Mouse (Mus musculus) limb, embryonic 11.5 days (tissue): ENCODE measurements around the gene Zscan20. TPM values are rescaled to one million over a fixed set of nuclear protein-coding genes. Genes with fewer than 3 reads are reported as not detected.

Experiments
- ATAC-seq: fragments of 200-750 bp; cut with Nextera tagmentation; 2 replicates; pipeline ENCODE4 v1.8.0; 2017; ENCODE audit warnings: low read depth; ENCODE audit not compliant: insufficient number of reproducible peaks, low FRiP score, low TSS enrichment
- DNase-seq: peaks from one replicate; pipeline ENCODE4 v3.0.0-alpha.2; 2015; ENCODE audit warnings: low spot score
- H3K27ac ChIP-seq: fragments of 300-500 bp; sonication (generic); replicated peaks from 2 replicates; pipeline ENCODE4 v1.5.1; 2014; ENCODE audit warnings: low read depth, mild to moderate bottlenecking, low read length
- H3K27me3 ChIP-seq: fragments of 300-500 bp; sonication (generic); 2 replicates; pipeline ENCODE4 v1.6.1; 2014; ENCODE audit warnings: mild to moderate bottlenecking, low read length, mixed read lengths; ENCODE audit not compliant: control insufficient read depth, insufficient read depth
- H3K36me3 ChIP-seq: fragments of 300-500 bp; sonication (generic); 2 replicates; pipeline ENCODE4 v1.6.1; 2014; ENCODE audit warnings: mild to moderate bottlenecking, low read length, moderate library complexity, mixed read lengths; ENCODE audit not compliant: control insufficient read depth, insufficient read depth
- H3K4me1 ChIP-seq: fragments of 300-500 bp; sonication (generic); 2 replicates; pipeline ENCODE4 v1.6.1; 2014; ENCODE audit warnings: low read length, mixed read lengths; ENCODE audit not compliant: control insufficient read depth, insufficient read depth
- H3K4me2 ChIP-seq: fragments of 300-500 bp; sonication (generic); 2 replicates; pipeline ENCODE4 v1.6.1; 2014; ENCODE audit warnings: low read depth, mild to moderate bottlenecking, moderate library complexity; ENCODE audit not compliant: severe bottlenecking
- H3K4me3 ChIP-seq: fragments of 300-500 bp; sonication (generic); 2 replicates; pipeline ENCODE4 v1.5.1; 2014; ENCODE audit warnings: low read depth, low read length
- H3K9ac ChIP-seq: fragments of 300-500 bp; sonication (generic); 2 replicates; pipeline ENCODE4 v1.6.1; 2014; ENCODE audit warnings: mild to moderate bottlenecking, low read length
- H3K9me3 ChIP-seq: fragments of 300-500 bp; sonication (generic); 2 replicates; pipeline ENCODE4 v1.6.1; 2016; ENCODE audit warnings: low read length; ENCODE audit not compliant: control insufficient read depth
- WGBS: fragments of 180-500 bp; shearing (Covaris S2); extraction: QIAGEN DNeasy Blood & Tissue Kit; methylation state at CpG from one replicate; pipeline ENCODE4 v1.1.7; 2014; 5-methylcytosine and 5-hydroxymethylcytosine counted together
- polyA plus RNA-seq: library from polyadenylated mRNA; unstranded; fragments of >200 nt; fragmentation: Nextera tagmentation; extraction: Ambion mirVana; gene quantifications from 2 replicates; pipeline ENCODE4 v1.2.1, GENCODE M21; 2014

Gene Zscan20
- 4.5 and 8.7 TPM in 2 replicates for polyA plus RNA-seq

- Histone ChIP-seq H3K4me1 (peaks cover 5% of the 10 kb centered on the region; the same call in 1 of the 2 replicates), H3K27me3 (no peaks in the 10 kb centered on the region), H3K36me3 (no peaks in the 10 kb centered on the region), H3K4me3 (peak within 1 kb of the TSS; percentile 67), H3K27ac (no peak within 1 kb of the TSS), H3K9me3 (no peaks in the 10 kb centered on the region), H3K4me2 (peak within 1 kb of the TSS; percentile 69), H3K9ac (peak within 1 kb of the TSS; percentile 52)
- DNase-seq (peak; percentile 97), ATAC-seq (peak; percentile 97)
- WGBS, result 0% methylated on average over 24 of the region's 24 CpGs
Observed at GRCm38 (mm10) chr4:128609925-128610402, at the start of gene Zscan20. Gene Zscan20 (minus strand): TSS chr4:128610098.

DNA sequence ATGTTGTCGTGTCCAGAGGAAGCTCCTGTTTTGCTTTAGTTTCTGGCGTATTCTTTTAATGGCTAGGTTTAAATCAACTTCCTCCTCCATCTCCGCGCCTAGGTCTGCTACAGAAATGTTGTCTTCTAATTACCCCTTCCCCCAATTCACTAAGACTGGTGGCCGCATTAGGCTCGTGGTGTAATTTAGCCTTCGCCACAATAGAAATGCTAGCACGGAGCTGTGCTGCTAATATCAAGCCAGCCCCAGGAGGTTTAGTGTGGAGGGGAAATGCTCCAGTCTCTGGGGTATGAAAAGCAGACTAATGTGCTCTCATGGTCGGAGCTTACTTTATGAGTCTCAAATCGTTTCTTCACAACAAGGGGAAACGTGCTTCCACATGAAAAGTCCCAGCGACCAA lies 45.5 kb upstream of the Zscan20 start:
- Histone ChIP-seq H3K4me2 (peak overlapping the region; percentile 97), H3K9ac (peak overlapping the region; percentile 66), H3K9me3 (no peaks in the 10 kb centered on the region), H3K27ac (no peak overlapping the region; the same call in 1 of the 2 replicates), H3K4me1 (peaks cover 15% of the 10 kb centered on the region), H3K36me3 (no peaks in the 10 kb centered on the region), H3K27me3 (no peaks in the 10 kb centered on the region), H3K4me3 (peak overlapping the region; percentile 68)
- ATAC-seq (no peak), DNase-seq (no peak)
- 1% methylated on average over 12 of the region's 12 CpGs for WGBS

DNA sequence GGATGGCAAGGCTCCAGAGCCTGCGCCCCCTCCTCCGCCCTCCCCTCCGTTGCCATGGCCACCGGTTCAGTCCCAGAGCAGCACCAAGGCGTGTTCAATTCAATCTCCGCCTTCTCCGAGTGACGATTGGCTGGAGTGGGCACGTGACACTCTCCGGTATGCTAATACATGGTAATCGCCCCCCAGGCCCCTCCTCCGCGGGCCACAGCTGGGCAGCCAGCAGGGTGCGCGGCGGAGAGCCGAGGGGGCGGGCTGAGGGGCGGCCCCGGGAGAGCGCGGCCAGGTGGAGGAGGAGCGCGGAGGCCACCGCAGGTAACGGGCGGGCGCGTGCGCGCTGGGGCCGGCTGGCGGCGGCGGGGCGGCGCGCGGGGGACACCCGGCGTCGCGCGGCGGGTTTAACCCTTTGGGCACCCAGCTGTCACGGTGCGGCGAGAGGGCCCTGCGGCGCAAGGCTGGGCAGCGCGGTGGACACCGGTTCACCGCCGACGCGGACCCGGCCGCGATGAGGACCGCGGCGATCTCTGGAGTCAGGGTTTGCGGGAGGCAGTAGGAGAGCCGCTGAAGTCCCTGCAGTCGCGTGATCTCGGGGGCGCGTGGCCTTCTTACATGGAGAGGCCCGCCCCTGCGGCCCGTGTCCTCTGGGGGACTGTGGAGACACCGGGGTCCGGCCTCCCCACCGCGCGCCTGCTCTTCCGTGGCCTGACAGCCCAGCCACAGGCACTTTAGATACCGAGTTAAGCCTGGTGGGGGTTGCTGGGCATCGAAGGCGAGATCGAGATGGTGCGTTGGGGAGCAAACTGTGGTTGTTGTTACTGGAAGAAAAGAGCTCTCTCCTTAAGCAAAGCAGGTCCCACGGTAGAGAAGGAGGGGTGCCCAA lies 44.8 kb upstream of the Zscan20 start, which contains the start of gene Phc2:
Gene Phc2, plus strand, starts transcription at position 198 of the 877 bp plus-strand sequence.
- Histone ChIP-seq H3K27ac (no peak within 1 kb of the TSS; the same call in 1 of the 2 replicates), H3K4me1 (peaks cover 15% of the 10 kb centered on the region), H3K27me3 (no peaks in the 10 kb centered on the region), H3K4me3 (peak within 1 kb of the TSS; percentile 68), H3K36me3 (no peaks in the 10 kb centered on the region), H3K4me2 (peak within 1 kb of the TSS; percentile 97), H3K9me3 (no peaks in the 10 kb centered on the region), H3K9ac (peak within 1 kb of the TSS; percentile 66)
- DNase-seq, result peak; percentile 98
- WGBS, result under 1% methylated on average over 77 of the region's 85 CpGs
- peak; percentile 93 for ATAC-seq

GRCm38 (mm10) chr4:128652584-128653298 lies 42.8 kb upstream of the Zscan20 start:
- no peak overlapping the region for H3K27ac ChIP-seq
- H3K4me2 ChIP-seq, result no peak overlapping the region
- H3K36me3 ChIP-seq, result no peaks in the 10 kb centered on the region
- H3K9ac ChIP-seq, result no peak overlapping the region
- WGBS, result 6% methylated on average over 5 of the region's 5 CpGs
- no peak overlapping the region for H3K4me3 ChIP-seq
- no peaks in the 10 kb centered on the region for H3K9me3 ChIP-seq
- DNase-seq (no peak), ATAC-seq (no peak)
- peaks cover 18% of the 10 kb centered on the region for H3K4me1 ChIP-seq
- H3K27me3 ChIP-seq, result no peaks in the 10 kb centered on the region

DNA sequence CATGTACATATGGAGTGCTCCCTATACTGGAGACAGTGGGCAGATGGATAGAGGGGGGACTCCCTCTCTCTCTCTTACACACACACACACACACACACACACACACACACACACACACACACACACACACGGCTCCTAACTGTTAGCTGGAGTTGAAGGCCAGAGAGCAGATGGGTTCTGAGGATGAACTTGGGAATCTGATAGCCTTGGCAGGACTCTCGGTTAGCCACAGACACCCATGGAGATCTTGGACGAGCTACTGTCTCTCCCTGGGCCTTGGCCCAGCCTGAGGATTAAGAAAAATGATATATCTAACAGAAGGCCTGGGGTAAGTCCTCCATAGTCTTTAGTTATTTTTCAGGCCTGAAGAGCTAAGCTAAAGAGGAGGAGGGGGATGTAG lies 41.6 kb upstream of the Zscan20 start:
- H3K27ac ChIP-seq, result no peak overlapping the region
- no peaks in the 10 kb centered on the region for H3K36me3 ChIP-seq
- H3K4me3 ChIP-seq, result no peak overlapping the region
- peaks cover 22% of the 10 kb centered on the region for H3K4me1 ChIP-seq
- 62% methylated on average over 3 of the region's 3 CpGs for WGBS
- no peak overlapping the region for H3K9ac ChIP-seq
- H3K9me3 ChIP-seq, result no peaks in the 10 kb centered on the region
- DNase-seq (no peak), ATAC-seq (no peak)
- no peak overlapping the region for H3K4me2 ChIP-seq
- no peaks in the 10 kb centered on the region for H3K27me3 ChIP-seq

DNA sequence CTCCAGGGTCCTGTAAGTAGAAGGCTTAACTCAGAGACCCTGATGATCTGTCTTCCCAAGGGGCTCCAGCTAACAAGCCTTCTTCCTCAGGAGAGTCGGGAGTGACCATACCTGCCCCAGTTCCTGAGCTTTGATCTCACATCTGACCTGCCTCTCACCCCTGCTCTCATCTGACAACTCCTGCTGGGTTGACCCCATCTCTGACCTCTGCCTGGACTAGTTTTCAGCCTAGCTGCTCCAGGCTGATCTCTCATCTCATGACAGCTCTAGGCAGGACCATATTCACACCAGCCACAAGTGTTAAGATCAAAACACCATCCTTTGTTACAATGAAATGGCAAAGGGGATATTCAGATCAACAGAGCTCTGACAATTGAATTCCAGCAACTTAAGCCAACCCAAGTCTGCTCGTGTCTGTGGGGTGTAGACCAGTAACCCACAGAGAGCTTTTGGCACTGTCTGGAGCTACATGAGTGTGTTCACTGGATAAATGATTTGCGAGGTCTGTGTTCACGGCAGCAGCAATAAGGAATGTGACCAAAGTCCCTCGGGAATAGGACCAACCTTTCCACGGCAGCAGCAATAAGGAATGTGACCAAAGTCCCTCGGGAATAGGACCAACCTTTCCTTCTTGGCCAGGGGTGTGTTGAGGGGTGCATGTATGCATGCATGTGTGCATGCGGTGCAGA lies 38.8 kb upstream of the Zscan20 start:
- H3K9me3 ChIP-seq, result no peaks in the 10 kb centered on the region
- H3K4me3 ChIP-seq, result no peak overlapping the region
- no peak for DNase-seq
- H3K4me2 ChIP-seq, result no peak overlapping the region
- no peak overlapping the region for H3K27ac ChIP-seq
- no peaks in the 10 kb centered on the region for H3K36me3 ChIP-seq
- no peak overlapping the region for H3K9ac ChIP-seq
- WGBS, result 20% methylated on average over 8 of the region's 8 CpGs
- H3K4me1 ChIP-seq, result peaks cover 23% of the 10 kb centered on the region
- ATAC-seq, result no peak
- no peaks in the 10 kb centered on the region for H3K27me3 ChIP-seq

GRCm38 (mm10) chr4:128646762-128647161 lies 36.9 kb upstream of the Zscan20 start:
- no peak overlapping the region for H3K4me2 ChIP-seq
- no peak overlapping the region for H3K27ac ChIP-seq
- H3K4me1 ChIP-seq, result peaks cover 24% of the 10 kb centered on the region
- no peak overlapping the region for H3K4me3 ChIP-seq
- no peaks in the 10 kb centered on the region for H3K9me3 ChIP-seq
- 15% methylated on average over 7 of the region's 7 CpGs for WGBS
- no peak for DNase-seq
- H3K36me3 ChIP-seq, result no peaks in the 10 kb centered on the region
- no peak overlapping the region for H3K9ac ChIP-seq
- ATAC-seq, result no peak
- H3K27me3 ChIP-seq, result no peaks in the 10 kb centered on the region

GRCm38 (mm10) chr4:128645896-128646295 lies 36.0 kb upstream of the Zscan20 start:
- Histone ChIP-seq H3K27me3 (no peaks in the 10 kb centered on the region), H3K9ac (no peak overlapping the region), H3K4me2 (no peak overlapping the region), H3K4me1 (peaks cover 24% of the 10 kb centered on the region), H3K27ac (no peak overlapping the region), H3K9me3 (no peaks in the 10 kb centered on the region), H3K4me3 (no peak overlapping the region), H3K36me3 (no peaks in the 10 kb centered on the region)
- WGBS, result 32% methylated on average over 6 of the region's 6 CpGs
- DNase-seq (no peak), ATAC-seq (no peak)
